9 mouse cellular contexts compared by ENCODE assay signal in the genomic region with DNA sequence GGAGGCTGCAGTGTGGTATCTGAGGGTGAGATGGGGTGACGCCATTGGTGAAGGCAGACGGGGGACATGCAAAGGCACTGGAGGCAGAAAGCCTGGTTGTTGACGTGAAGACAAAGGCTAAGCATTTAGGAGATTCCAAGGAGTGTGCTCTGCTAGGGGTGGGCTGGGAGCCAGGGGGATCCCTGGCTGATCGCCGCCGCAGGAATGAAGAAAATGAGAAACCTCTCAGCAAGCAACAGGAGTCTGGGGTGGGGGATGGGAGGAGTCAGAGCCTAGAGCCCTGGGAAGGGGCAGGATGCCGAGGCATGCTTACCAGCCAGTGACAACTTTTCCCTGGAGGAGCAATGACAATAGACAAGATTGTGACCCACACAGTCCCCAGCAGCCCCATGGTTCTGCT. TPM values are rescaled to one million over a fixed set of nuclear protein-coding genes. Genes with fewer than 3 reads are reported as not detected.
DNase-seq lines count a peak whose midpoint lies in the region; ATAC-seq lines count a peak whose summit lies in the region.
"Had no signal": no experiment of that assay in that cellular context is flagged by ENCODE, and none has a peak within 500 bp of the region (broad histone marks: within the 10 kb centered on the region; RNA-seq: fewer than 3 reads in every experiment).

No protein-coding gene starts in this region.

- DNase-seq in embryonic facial prominence, embryonic 14.5 days (ENCODE audit: low spot score) = peak; percentile 85
- DNase-seq in layer of hippocampus, adult 8-10 months (ENCODE audit: low spot score in 2 of 2) = no peak
- no peak for DNase-seq in urinary bladder, postnatal 4 days (ENCODE audit: low spot score in 2 of 2)

- 0 out of 2 replicates have a peak overlapping the region, but pooled peaks have one; percentile 7 for H3K4me2 ChIP-seq in heart, embryonic 14.5 days (ENCODE audit: low read length)
- H3K4me2 ChIP-seq in heart, embryonic 11.5 days = no peak overlapping the region
- no peak overlapping the region for H3K4me2 ChIP-seq in midbrain, embryonic 13.5 days (replicated peaks)
- no peak overlapping the region for H3K4me2 ChIP-seq in midbrain, embryonic 15.5 days
- H3K4me2 ChIP-seq in embryonic facial prominence, embryonic 14.5 days (ENCODE audit: low read depth, low read length) = peak overlapping the region; percentile 32; the same call in 1 of the 2 replicates
- H3K4me2 ChIP-seq in limb, embryonic 15.5 days = 0 out of 2 replicates have a peak overlapping the region, but pooled peaks have one; percentile 1

- no peak overlapping the region for H3K4me3 ChIP-seq in heart, embryonic 14.5 days (ENCODE audit: control insufficient read depth in 1 of 2, insufficient read depth in 1 of 2, low read depth in 1 of 2, low read length in 2 of 2)
- H3K4me3 ChIP-seq in heart, embryonic 11.5 days (ENCODE audit: low read depth, low read length) = no peak overlapping the region
- no peak overlapping the region for H3K4me3 ChIP-seq in midbrain, embryonic 13.5 days (replicated peaks)
- no peak overlapping the region for H3K4me3 ChIP-seq in midbrain, embryonic 15.5 days
- no peak overlapping the region for H3K4me3 ChIP-seq in embryonic facial prominence, embryonic 14.5 days (ENCODE audit: low read depth, low read length)
- H3K4me3 ChIP-seq in limb, embryonic 15.5 days = no peak overlapping the region

- H3K4me1 ChIP-seq in heart, embryonic 14.5 days (ENCODE audit: control insufficient read depth in 2 of 2, insufficient read depth in 2 of 2, low read length in 2 of 2) = peaks cover 64 to 76% of the 10 kb centered on the region in 2 experiments
- H3K4me1 ChIP-seq in heart, embryonic 11.5 days (ENCODE audit: control insufficient read depth, insufficient read depth, low read length) = peaks cover 55% of the 10 kb centered on the region
- H3K4me1 ChIP-seq in midbrain, embryonic 13.5 days (replicated peaks) = peaks cover 25% of the 10 kb centered on the region
- peaks cover 16% of the 10 kb centered on the region for H3K4me1 ChIP-seq in midbrain, embryonic 15.5 days
- H3K4me1 ChIP-seq in embryonic facial prominence, embryonic 14.5 days (ENCODE audit: control insufficient read depth, insufficient read depth, low read length) = peaks cover 48% of the 10 kb centered on the region
- H3K4me1 ChIP-seq in limb, embryonic 15.5 days = peaks cover 54% of the 10 kb centered on the region

- peak overlapping the region; percentile 15 to 92 for H3K27ac ChIP-seq in heart, embryonic 14.5 days (replicated peaks in 1 of 2; ENCODE audit: control insufficient read depth in 1 of 2, insufficient read depth in 1 of 2, low read depth in 2 of 2, low read length in 2 of 2)
- no peak overlapping the region for H3K27ac ChIP-seq in heart, embryonic 11.5 days (ENCODE audit: low read depth, low read length)
- H3K27ac ChIP-seq in midbrain, embryonic 13.5 days = no peak overlapping the region
- H3K27ac ChIP-seq in midbrain, embryonic 15.5 days = no peak overlapping the region
- H3K27ac ChIP-seq in embryonic facial prominence, embryonic 14.5 days (replicated peaks; ENCODE audit: low read depth, low read length) = peak overlapping the region; percentile 61
- peak overlapping the region; percentile 48 for H3K27ac ChIP-seq in limb, embryonic 15.5 days

- 23% methylated on average over 7 of the region's 7 CpGs for WGBS in heart, embryonic 14.5 days
- 20% methylated on average over 7 of the region's 7 CpGs for WGBS in heart, embryonic 11.5 days (ENCODE audit: insufficient replicate concordance)
- WGBS in midbrain, embryonic 13.5 days = 12% methylated on average over 7 of the region's 7 CpGs
- 22% methylated on average over 7 of the region's 7 CpGs for WGBS in midbrain, embryonic 15.5 days
- WGBS in embryonic facial prominence, embryonic 14.5 days = 10% methylated on average over 7 of the region's 7 CpGs
- 19% methylated on average over 7 of the region's 7 CpGs for WGBS in limb, embryonic 15.5 days

- H3K9me3 ChIP-seq in heart, embryonic 14.5 days (ENCODE audit: control insufficient read depth, low read length) = no peaks in the 10 kb centered on the region
- H3K9me3 ChIP-seq in heart, embryonic 11.5 days (replicated peaks; ENCODE audit: control insufficient read depth, low read length) = no peaks in the 10 kb centered on the region
- no peaks in the 10 kb centered on the region for H3K9me3 ChIP-seq in midbrain, embryonic 13.5 days
- no peaks in the 10 kb centered on the region for H3K9me3 ChIP-seq in midbrain, embryonic 15.5 days
- H3K9me3 ChIP-seq in embryonic facial prominence, embryonic 14.5 days (ENCODE audit: control insufficient read depth, low read length) = no peaks in the 10 kb centered on the region
- H3K9me3 ChIP-seq in limb, embryonic 15.5 days = no peaks in the 10 kb centered on the region
- H3K9me3 ChIP-seq: G1E had no signal

- H3K9ac ChIP-seq in heart, embryonic 14.5 days (ENCODE audit: low read length) = no peak overlapping the region
- no peak overlapping the region for H3K9ac ChIP-seq in heart, embryonic 11.5 days (ENCODE audit: low read depth, low read length)
- no peak overlapping the region for H3K9ac ChIP-seq in midbrain, embryonic 13.5 days (replicated peaks)
- H3K9ac ChIP-seq in midbrain, embryonic 15.5 days = no peak overlapping the region
- H3K9ac ChIP-seq in embryonic facial prominence, embryonic 14.5 days (ENCODE audit: low read depth, low read length) = no peak overlapping the region
- H3K9ac ChIP-seq in limb, embryonic 15.5 days = no peak overlapping the region

- ATAC-seq in heart, embryonic 14.5 days (ENCODE audit: insufficient number of reproducible peaks, insufficient read depth, low FRiP score, low read depth) = no peak
- ATAC-seq in heart, embryonic 11.5 days (replicated peaks; ENCODE audit: insufficient number of reproducible peaks, low FRiP score, low TSS enrichment) = no peak
- peak; percentile 30; the same call in 1 of the 2 replicates for ATAC-seq in midbrain, embryonic 13.5 days
- ATAC-seq in midbrain, embryonic 15.5 days (replicated peaks) = no peak
- peak; percentile 56 for ATAC-seq in embryonic facial prominence, embryonic 14.5 days (ENCODE audit: low read depth)
- ATAC-seq in limb, embryonic 15.5 days (ENCODE audit: insufficient number of reproducible peaks, low FRiP score, low TSS enrichment, low read depth) = no peak

- no peaks in the 10 kb centered on the region for H3K36me3 ChIP-seq in heart, embryonic 14.5 days (ENCODE audit: control insufficient read depth, insufficient read depth, low read length)
- H3K36me3 ChIP-seq in heart, embryonic 11.5 days (ENCODE audit: control insufficient read depth, insufficient read depth, low read length) = no peaks in the 10 kb centered on the region
- H3K36me3 ChIP-seq in midbrain, embryonic 13.5 days = no peaks in the 10 kb centered on the region
- no peaks in the 10 kb centered on the region for H3K36me3 ChIP-seq in midbrain, embryonic 15.5 days (replicated peaks)
- H3K36me3 ChIP-seq in embryonic facial prominence, embryonic 14.5 days (ENCODE audit: control insufficient read depth, insufficient read depth, low read length) = no peaks in the 10 kb centered on the region
- no peaks in the 10 kb centered on the region for H3K36me3 ChIP-seq in limb, embryonic 15.5 days
- H3K36me3 ChIP-seq: G1E had no signal

- H3K27me3 ChIP-seq in heart, embryonic 14.5 days (ENCODE audit: control insufficient read depth, insufficient read depth, low read length) = no peaks in the 10 kb centered on the region
- no peaks in the 10 kb centered on the region for H3K27me3 ChIP-seq in heart, embryonic 11.5 days (ENCODE audit: control insufficient read depth, insufficient read depth, low read length)
- no peaks in the 10 kb centered on the region for H3K27me3 ChIP-seq in midbrain, embryonic 13.5 days
- H3K27me3 ChIP-seq in midbrain, embryonic 15.5 days (replicated peaks) = no peaks in the 10 kb centered on the region
- H3K27me3 ChIP-seq in embryonic facial prominence, embryonic 14.5 days (replicated peaks; ENCODE audit: control insufficient read depth, insufficient read depth, low read length) = no peaks in the 10 kb centered on the region
- H3K27me3 ChIP-seq in limb, embryonic 15.5 days = no peaks in the 10 kb centered on the region

RNA-seq across cellular contexts. Expression of a gene that starts 30.6 kb away (rescaled TPM):
- 0.65 and 0.98 TPM in 2 replicates for polyA plus RNA-seq in heart, embryonic 14.5 days (2014; fragmentation: Nextera tagmentation; extraction: Ambion mirVana)
- 0.17 and 0.20 TPM in 2 replicates for polyA plus RNA-seq in heart, embryonic 11.5 days (2014; fragmentation: Nextera tagmentation; extraction: Ambion mirVana)
- polyA plus RNA-seq in midbrain, embryonic 13.5 days (2015; fragmentation: Nextera tagmentation; extraction: Ambion mirVana) = 0.10 and 0.16 TPM in 2 replicates
- polyA plus RNA-seq in midbrain, embryonic 15.5 days (2015; fragmentation: Nextera tagmentation; extraction: Ambion mirVana) = 0.19 and 0.41 TPM in 2 replicates
- 1.1 TPM in 2 replicates for polyA plus RNA-seq in embryonic facial prominence, embryonic 14.5 days (2014; fragmentation: Nextera tagmentation; extraction: Ambion mirVana)
- 1.4 and 1.7 TPM in 2 replicates for polyA plus RNA-seq in limb, embryonic 15.5 days (2015; fragmentation: Nextera tagmentation; extraction: Ambion mirVana)
- total RNA-seq in layer of hippocampus, adult 8-10 months (2022) = under 1 TPM; 0.16 to 0.52 (median 0.17) TPM
- polyA plus RNA-seq: G1E had no signal

Comparison
In these comparisons a context has a peak if more than half of its experiments do, and no peak if none do; other contexts are left out.
1. ATAC-seq: peak in midbrain, embryonic 13.5 days (single experiment) and embryonic facial prominence, embryonic 14.5 days (single experiment); none in heart, embryonic 14.5 days (single experiment), heart, embryonic 11.5 days (single experiment), midbrain, embryonic 15.5 days (single experiment) and limb, embryonic 15.5 days (single experiment).
2. H3K27ac ChIP-seq: peak in heart, embryonic 14.5 days (2 of 2), embryonic facial prominence, embryonic 14.5 days (single experiment) and limb, embryonic 15.5 days (single experiment); none in heart, embryonic 11.5 days (single experiment), midbrain, embryonic 13.5 days (single experiment) and midbrain, embryonic 15.5 days (single experiment).
3. H3K4me2 ChIP-seq: peak in heart, embryonic 14.5 days (single experiment), embryonic facial prominence, embryonic 14.5 days (single experiment) and limb, embryonic 15.5 days (single experiment); none in heart, embryonic 11.5 days (single experiment), midbrain, embryonic 13.5 days (single experiment) and midbrain, embryonic 15.5 days (single experiment).